Mouse (Mus musculus) forebrain, embryonic 10.5 days (tissue): ENCODE measurements at regions not wholly inside any gene's neighbourhood (a gene's known extent, or its start where the extent isn't known, plus 50 kb on each side); places are given as distances from the start of the nearest gene placed in this dataset.

Experiments used
- DNase-seq: peaks from one replicate; pipeline ENCODE4 v3.0.0-alpha.2; 2017; ENCODE audit warnings: low spot score; ENCODE audit errors: extremely low spot score
- H3K27ac ChIP-seq: fragments of 300-500 bp; sonication (generic); 2 replicates; pipeline ENCODE4 v1.5.1; 2016; ENCODE audit warnings: mild to moderate bottlenecking
- H3K27me3 ChIP-seq: fragments of 300-500 bp; sonication (generic); 2 replicates; pipeline ENCODE4 v1.6.1; 2016; ENCODE audit warnings: mild to moderate bottlenecking; ENCODE audit not compliant: poor library complexity, severe bottlenecking
- H3K36me3 ChIP-seq: fragments of 300-500 bp; sonication (generic); replicated peaks from 2 replicates; pipeline ENCODE4 v1.6.1; 2016; ENCODE audit warnings: mild to moderate bottlenecking, moderate library complexity
- H3K4me1 ChIP-seq: fragments of 300-500 bp; sonication (generic); 2 replicates; pipeline ENCODE4 v1.6.1; 2016
- H3K4me3 ChIP-seq: fragments of 300-500 bp; sonication (generic); 2 replicates; pipeline ENCODE4 v1.5.1; 2016; ENCODE audit warnings: mild to moderate bottlenecking, moderate library complexity
- H3K9me3 ChIP-seq: fragments of 300-500 bp; sonication (generic); 2 replicates; pipeline ENCODE4 v1.6.1; 2016; ENCODE audit warnings: mild to moderate bottlenecking, moderate library complexity
- WGBS: fragments of 180-500 bp; shearing (Covaris S2); methylation state at CpG from one replicate; pipeline ENCODE4 v1.1.7; 2016; 5-methylcytosine and 5-hydroxymethylcytosine counted together

GRCm38 (mm10) chr5:4593638-4594381 is 164.0 kb downstream of the Fzd1 start:
- WGBS, result 80% methylated on average over 5 of the region's 5 CpGs
- H3K4me3 ChIP-seq, result no peak overlapping the region
- H3K27ac ChIP-seq, result no peak overlapping the region
- no peak for DNase-seq
- no peaks in the 10 kb centered on the region for H3K36me3 ChIP-seq
- H3K4me1 ChIP-seq, result no peaks in the 10 kb centered on the region
- H3K9me3 ChIP-seq, result no peaks in the 10 kb centered on the region
- no peaks in the 10 kb centered on the region for H3K27me3 ChIP-seq

DNA sequence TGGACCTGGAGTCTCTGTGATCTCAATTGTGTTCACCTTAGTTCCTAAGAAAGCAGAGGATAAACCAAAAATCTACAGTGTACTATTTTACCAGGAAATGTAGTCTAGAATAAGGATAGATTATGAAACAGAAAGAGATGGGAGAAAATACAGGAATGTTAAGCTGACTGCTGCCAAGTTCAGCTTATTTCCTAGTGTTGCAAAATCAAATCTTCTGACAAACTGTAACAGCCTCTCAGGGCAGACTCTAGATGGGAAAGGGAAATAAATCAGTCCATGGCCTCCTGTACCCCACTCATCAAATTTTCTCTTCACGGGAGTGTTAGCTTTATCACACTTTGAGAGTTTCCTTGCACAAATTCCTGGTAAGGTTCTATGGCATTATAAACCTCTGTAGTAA is 166.1 kb downstream of the Fzd1 start:
- Histone ChIP-seq H3K27me3 (no peaks in the 10 kb centered on the region), H3K9me3 (peaks cover 3% of the 10 kb centered on the region; the same call in 1 of the 2 replicates), H3K4me1 (no peaks in the 10 kb centered on the region), H3K36me3 (no peaks in the 10 kb centered on the region), H3K4me3 (no peak overlapping the region), H3K27ac (no peak overlapping the region)
- WGBS, result 86% methylated on average over 1 of the region's 1 CpGs
- DNase-seq, result no peak

DNA sequence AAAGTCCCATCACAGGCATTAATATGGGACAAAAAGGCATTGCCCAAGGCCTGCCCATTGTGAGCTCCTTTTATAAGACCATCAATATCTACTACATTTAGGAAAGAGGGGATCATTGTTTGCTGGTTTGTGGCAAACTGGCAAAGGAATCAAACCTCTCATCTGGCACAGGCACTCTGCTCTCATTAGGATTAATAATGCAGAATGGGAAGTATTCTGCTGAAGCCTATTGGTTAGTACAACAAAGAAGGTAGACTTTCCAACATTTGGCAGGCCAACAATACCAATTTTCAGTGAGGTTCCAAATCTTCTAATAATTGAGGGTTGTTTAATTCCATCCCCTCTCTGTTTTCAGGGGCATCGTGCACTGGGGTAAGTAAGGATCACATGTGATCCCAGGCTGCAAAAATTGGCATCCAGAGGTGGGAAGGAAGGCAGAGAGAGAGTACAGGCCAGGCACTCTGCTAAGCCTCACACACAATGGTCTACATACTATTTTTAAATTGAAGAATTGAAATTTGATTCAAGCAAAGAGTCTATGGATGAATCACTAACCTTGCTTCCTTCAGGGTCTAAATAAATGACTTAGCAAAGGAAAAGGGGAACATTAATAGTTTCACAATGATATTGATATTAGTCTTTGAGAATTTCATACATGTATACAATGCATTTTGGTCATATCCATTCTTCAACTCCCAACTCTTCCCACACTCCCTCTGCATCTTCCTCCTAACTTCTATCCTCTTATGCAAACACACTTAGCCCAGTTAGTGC is 174.9 kb downstream of the Fzd1 start:
- 0 out of 2 replicates have a peak, but pooled peaks cover 4% of the 10 kb centered on the region for H3K4me1 ChIP-seq
- H3K27ac ChIP-seq, result no peak overlapping the region
- H3K27me3 ChIP-seq, result no peaks in the 10 kb centered on the region
- no peak for DNase-seq
- peaks cover 3% of the 10 kb centered on the region; the same call in 1 of the 2 replicates for H3K9me3 ChIP-seq
- 87% methylated on average over 1 of the region's 1 CpGs for WGBS
- no peaks in the 10 kb centered on the region for H3K36me3 ChIP-seq
- no peak overlapping the region for H3K4me3 ChIP-seq

DNA sequence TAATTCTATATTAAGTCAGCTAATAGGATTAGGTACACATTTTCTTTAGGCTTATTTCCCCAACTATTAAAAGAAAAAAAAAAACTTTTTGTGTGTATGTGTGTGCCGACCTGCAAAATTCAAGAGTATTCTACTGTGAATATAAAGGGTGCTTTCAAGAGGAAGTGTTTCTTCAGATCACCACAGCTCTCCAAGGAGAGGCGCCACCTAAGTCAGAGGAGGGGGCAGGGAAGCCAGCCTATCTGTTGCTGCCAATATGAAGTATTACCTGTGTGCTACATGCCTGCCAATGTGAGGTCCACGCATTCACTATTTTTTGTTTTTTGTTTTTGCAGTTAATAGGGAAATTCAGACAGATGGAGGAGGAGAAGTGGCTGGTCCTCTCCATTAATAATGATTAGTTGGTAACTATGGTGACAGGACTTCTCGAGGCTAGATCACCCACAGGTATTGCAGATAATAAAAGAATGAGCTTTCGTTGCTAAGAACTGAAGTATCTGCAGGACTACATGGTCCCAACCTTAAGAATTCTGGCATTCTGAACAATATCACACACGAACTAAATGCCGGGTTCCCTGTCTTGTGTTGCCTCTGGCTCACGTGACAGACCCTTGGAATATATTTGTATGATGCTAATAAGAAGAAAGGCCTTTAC is 177.5 kb downstream of the Fzd1 start:
- no peaks in the 10 kb centered on the region for H3K36me3 ChIP-seq
- no peak for DNase-seq
- no peak overlapping the region for H3K4me3 ChIP-seq
- H3K4me1 ChIP-seq, result 0 out of 2 replicates have a peak, but pooled peaks cover 4% of the 10 kb centered on the region
- WGBS, result 86% methylated on average over 8 of the region's 8 CpGs
- H3K27ac ChIP-seq, result no peak overlapping the region
- no peaks in the 10 kb centered on the region for H3K27me3 ChIP-seq
- H3K9me3 ChIP-seq, result no peaks in the 10 kb centered on the region

- Histone ChIP-seq H3K4me3 (no peak overlapping the region), H3K4me1 (0 out of 2 replicates have a peak, but pooled peaks cover 4% of the 10 kb centered on the region), H3K27me3 (no peaks in the 10 kb centered on the region), H3K36me3 (no peaks in the 10 kb centered on the region), H3K27ac (no peak overlapping the region), H3K9me3 (no peaks in the 10 kb centered on the region)
- 87% methylated on average over 3 of the region's 3 CpGs for WGBS
- DNase-seq, result no peak
Observed at GRCm38 (mm10) chr5:4578856-4579255, 179.0 kb downstream of the Fzd1 start.

DNA sequence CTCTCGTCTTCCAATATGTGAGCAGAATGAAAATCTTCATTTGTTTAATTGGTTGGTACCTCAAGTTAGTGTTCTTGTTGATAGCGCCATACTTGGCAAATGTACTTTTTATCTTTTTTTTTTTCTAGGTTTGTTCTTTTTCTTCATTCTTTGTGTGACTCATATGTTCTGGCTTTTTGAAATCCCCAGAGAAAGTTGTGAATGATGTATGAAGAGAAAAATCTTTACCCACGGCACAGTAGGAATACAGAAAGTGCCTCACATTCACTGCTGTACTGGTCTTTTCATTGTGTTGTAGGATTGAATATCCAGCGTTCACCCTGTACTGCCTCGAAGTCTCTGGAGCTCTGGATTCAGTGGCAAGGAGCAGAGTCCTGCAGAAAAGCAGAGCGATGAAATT is 180.7 kb downstream of the Fzd1 start:
- H3K4me1 ChIP-seq, result 0 out of 2 replicates have a peak, but pooled peaks cover 4% of the 10 kb centered on the region
- H3K27me3 ChIP-seq, result no peaks in the 10 kb centered on the region
- no peaks in the 10 kb centered on the region for H3K36me3 ChIP-seq
- H3K4me3 ChIP-seq, result no peak overlapping the region
- DNase-seq, result no peak
- no peaks in the 10 kb centered on the region for H3K9me3 ChIP-seq
- H3K27ac ChIP-seq, result no peak overlapping the region
- 90% methylated on average over 6 of the region's 6 CpGs for WGBS

DNA sequence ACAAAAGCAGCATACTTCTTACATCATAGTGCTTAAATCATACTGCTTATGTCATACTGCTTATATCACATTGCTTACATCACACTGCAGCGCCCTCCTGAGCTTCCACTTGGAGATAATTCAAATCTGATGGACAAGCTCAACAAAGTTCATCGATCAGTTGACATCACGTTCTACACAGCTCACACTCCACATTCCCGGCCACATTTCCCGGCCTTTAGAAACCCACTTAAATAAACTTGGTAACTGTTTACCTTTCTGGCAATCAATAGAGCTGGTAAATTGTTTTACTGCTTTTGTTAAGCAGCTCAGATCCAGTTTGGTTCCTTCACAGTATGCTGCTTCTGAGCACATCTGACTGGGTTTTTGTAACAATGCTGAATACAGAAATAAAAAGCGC is 194.0 kb downstream of the Fzd1 start:
- Histone ChIP-seq H3K27me3 (no peaks in the 10 kb centered on the region), H3K27ac (no peak overlapping the region), H3K4me3 (no peak overlapping the region), H3K9me3 (no peaks in the 10 kb centered on the region), H3K4me1 (no peaks in the 10 kb centered on the region), H3K36me3 (no peaks in the 10 kb centered on the region)
- no peak for DNase-seq
- 90% methylated on average over 6 of the region's 6 CpGs for WGBS

GRCm38 (mm10) chr5:4561661-4562060 is 196.2 kb downstream of the Fzd1 start:
- Histone ChIP-seq H3K9me3 (no peaks in the 10 kb centered on the region), H3K4me1 (no peaks in the 10 kb centered on the region), H3K4me3 (no peak overlapping the region), H3K27me3 (no peaks in the 10 kb centered on the region), H3K36me3 (no peaks in the 10 kb centered on the region), H3K27ac (no peak overlapping the region)
- 82% methylated on average over 8 of the region's 8 CpGs for WGBS
- DNase-seq, result no peak

- Histone ChIP-seq H3K9me3 (no peaks in the 10 kb centered on the region), H3K4me3 (no peak overlapping the region), H3K27ac (no peak overlapping the region), H3K4me1 (no peaks in the 10 kb centered on the region), H3K27me3 (no peaks in the 10 kb centered on the region), H3K36me3 (no peaks in the 10 kb centered on the region)
- DNase-seq, result no peak
- WGBS, result 85% methylated on average over 4 of the region's 4 CpGs
Observed at GRCm38 (mm10) chr5:4561139-4561470, 196.7 kb downstream of the Fzd1 start.

DNA sequence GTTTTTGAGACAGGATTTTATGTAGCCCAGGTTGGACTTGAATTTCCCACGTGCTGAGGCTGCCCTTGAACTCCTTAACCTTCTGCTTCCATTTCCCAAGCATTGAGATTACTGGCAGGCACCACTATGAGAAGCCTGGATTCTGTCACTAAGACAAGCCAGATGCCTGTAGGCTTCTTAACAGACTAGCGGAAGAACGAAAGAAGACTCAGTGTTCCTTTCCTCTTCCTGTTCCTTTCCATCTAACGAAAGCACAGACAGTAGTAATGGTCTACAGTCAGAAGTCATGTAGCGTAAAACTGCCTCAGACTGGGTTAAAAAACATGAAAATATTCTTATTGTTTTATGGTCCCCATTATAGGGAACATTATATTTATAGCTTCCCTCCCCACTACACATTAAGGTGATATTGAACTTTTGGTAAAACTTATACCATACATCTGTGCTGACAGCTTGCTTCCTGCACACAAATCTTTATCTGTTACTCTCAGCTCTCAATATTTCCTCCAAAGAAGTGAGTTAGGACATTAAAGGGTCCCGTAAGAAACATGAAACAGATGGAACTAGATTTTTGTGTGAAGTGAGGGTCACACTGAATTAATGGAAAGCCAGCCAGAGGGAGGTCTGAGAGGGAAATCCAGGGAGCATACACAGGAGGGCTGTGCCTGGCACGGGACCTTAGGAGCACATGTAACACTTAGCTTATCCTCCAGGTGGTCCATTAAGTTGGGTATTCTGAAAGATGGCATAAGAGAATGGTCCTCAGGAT is 197.3 kb downstream of the Fzd1 start:
- Histone ChIP-seq H3K27ac (no peak overlapping the region), H3K9me3 (no peaks in the 10 kb centered on the region), H3K27me3 (no peaks in the 10 kb centered on the region), H3K36me3 (no peaks in the 10 kb centered on the region), H3K4me1 (no peaks in the 10 kb centered on the region), H3K4me3 (no peak overlapping the region)
- 86% methylated on average over 7 of the region's 7 CpGs for WGBS
- DNase-seq, result no peak

DNA sequence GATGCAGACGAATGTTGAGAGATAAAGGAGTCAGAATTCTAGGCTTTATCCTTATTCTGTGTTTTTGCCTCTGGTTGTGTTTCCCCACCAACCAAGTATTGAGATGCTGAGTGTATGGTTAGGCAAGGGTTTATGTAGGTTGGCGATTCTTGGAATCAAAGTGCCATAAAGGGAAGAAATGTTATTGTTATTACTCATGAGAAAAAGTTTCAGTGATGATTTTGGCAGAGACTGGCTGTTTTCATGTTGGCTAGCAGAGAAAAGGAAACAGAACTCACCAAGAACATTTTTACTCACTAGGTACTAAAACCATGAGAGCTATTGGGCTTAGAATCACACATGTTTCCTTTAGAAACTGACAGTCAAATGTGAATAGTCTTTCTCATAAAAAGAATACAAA is 202.9 kb downstream of the Fzd1 start:
- Histone ChIP-seq H3K27me3 (no peaks in the 10 kb centered on the region), H3K4me1 (no peaks in the 10 kb centered on the region), H3K36me3 (no peaks in the 10 kb centered on the region), H3K27ac (no peak overlapping the region), H3K9me3 (no peaks in the 10 kb centered on the region), H3K4me3 (no peak overlapping the region)
- no peak for DNase-seq
- WGBS, result 76% methylated on average over 2 of the region's 2 CpGs

- Histone ChIP-seq H3K27me3 (no peaks in the 10 kb centered on the region), H3K4me1 (peaks cover 10% of the 10 kb centered on the region), H3K36me3 (no peaks in the 10 kb centered on the region), H3K9me3 (no peaks in the 10 kb centered on the region), H3K4me3 (no peak overlapping the region), H3K27ac (no peak overlapping the region)
- 82% methylated on average over 6 of the region's 6 CpGs for WGBS
- DNase-seq, result no peak
Observed at GRCm38 (mm10) chr5:4538572-4538971, 219.3 kb downstream of the Fzd1 start.
